Comparison of ENCODE assay signal across 9 mouse cellular contexts in the genomic region with DNA sequence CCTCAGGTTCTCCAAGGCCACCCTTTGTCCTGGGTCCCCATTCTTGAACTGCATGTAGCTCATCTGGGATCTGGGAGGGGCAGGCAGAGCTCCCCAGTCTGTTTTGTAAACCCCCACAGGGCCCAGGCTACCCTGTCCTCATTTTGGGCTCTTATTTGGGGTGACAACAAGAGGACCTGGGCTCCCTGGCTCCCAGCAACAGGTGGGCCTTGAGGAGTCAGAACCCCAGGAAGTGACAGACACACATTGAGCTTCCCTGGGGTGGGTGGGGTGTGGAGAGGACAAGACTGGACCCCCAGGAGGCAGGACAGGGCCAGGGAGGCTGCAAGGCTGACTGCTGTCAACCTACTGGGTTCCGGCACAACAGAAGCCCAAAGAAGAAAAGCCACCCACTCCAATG. TPM values are rescaled to one million over a fixed set of nuclear protein-coding genes. Genes with fewer than 3 reads are reported as not detected.
A peak's percentile ranks its signal among the peaks of the same experiment; 100 is the strongest.
DNase-seq lines count a peak whose midpoint lies in the region; ATAC-seq and TF ChIP-seq lines count a peak whose summit lies in the region.
"Had no signal": no experiment of that assay in that cellular context is flagged by ENCODE, and none has a peak within 500 bp of the region (broad histone marks: within the 10 kb centered on the region; RNA-seq: fewer than 3 reads in every experiment).

No protein-coding gene starts in this region.

- no peaks in the 10 kb centered on the region for H3K9me3 ChIP-seq in heart, embryonic 16.5 days (replicated peaks; ENCODE audit: control insufficient read depth, low read length)
- no peaks in the 10 kb centered on the region for H3K9me3 ChIP-seq in hindbrain, embryonic 12.5 days (replicated peaks)
- H3K9me3 ChIP-seq in midbrain, embryonic 12.5 days, result no peaks in the 10 kb centered on the region

- TF ChIP-seq POLR2A in bone marrow, adult 2 months (IDR thresholded peaks at IDR 0.05; ENCODE audit: borderline replicate concordance, control insufficient read depth, low read depth, low read length), result no peak

- H3K4me2 ChIP-seq in heart, embryonic 16.5 days (ENCODE audit: low read depth, low read length), result peak overlapping the region; percentile 96
- H3K4me2 ChIP-seq in hindbrain, embryonic 12.5 days (replicated peaks), result peak overlapping the region; percentile 98
- H3K4me2 ChIP-seq in midbrain, embryonic 12.5 days (replicated peaks), result peak overlapping the region; percentile 98

- H3K27ac ChIP-seq in heart, embryonic 16.5 days (ENCODE audit: low read length), result no peak overlapping the region
- no peak overlapping the region for H3K27ac ChIP-seq in bone marrow, adult 2 months (ENCODE audit: control insufficient read depth, insufficient read depth, low read depth, low read length, poor library complexity)
- H3K27ac ChIP-seq in hindbrain, embryonic 12.5 days, result no peak overlapping the region
- no peak overlapping the region for H3K27ac ChIP-seq in midbrain, embryonic 12.5 days (replicated peaks)

- 68% methylated on average over 1 of the region's 1 CpGs for WGBS in heart, embryonic 16.5 days
- 86% methylated on average over 1 of the region's 1 CpGs for WGBS in bone marrow, adult 2 months
- WGBS in hindbrain, embryonic 12.5 days, result 50% methylated on average over 1 of the region's 1 CpGs
- WGBS in midbrain, embryonic 12.5 days, result 70% methylated on average over 1 of the region's 1 CpGs

- peak overlapping the region; percentile 68 for H3K4me3 ChIP-seq in heart, embryonic 16.5 days (ENCODE audit: low read length)
- H3K4me3 ChIP-seq in bone marrow, adult 2 months (replicated peaks; ENCODE audit: control insufficient read depth, low read depth, low read length), result peak overlapping the region; percentile 96
- H3K4me3 ChIP-seq in hindbrain, embryonic 12.5 days, result peak overlapping the region; percentile 94
- H3K4me3 ChIP-seq in midbrain, embryonic 12.5 days, result peak overlapping the region; percentile 94

- DNase-seq in heart, adult 18-20 months, result no peak
- DNase-seq in right cerebral cortex, adult 18-20 months, result no peak
- DNase-seq in gastrocnemius, postnatal 25 days, result no peak
- DNase-seq in urinary bladder, postnatal 25 days (ENCODE audit: low spot score), result no peak
- DNase-seq: gastrocnemius, postnatal 14 days had no signal

- TF ChIP-seq CTCF in bone marrow, adult 2 months (IDR thresholded peaks at IDR 0.05; ENCODE audit: control insufficient read depth, insufficient read depth, low read length), result no peak

- H3K4me1 ChIP-seq in heart, embryonic 16.5 days (ENCODE audit: control insufficient read depth, insufficient read depth, low read length), result peaks cover 36% of the 10 kb centered on the region
- H3K4me1 ChIP-seq in bone marrow, adult 2 months (ENCODE audit: control insufficient read depth, insufficient read depth, low read length), result peaks cover 2% of the 10 kb centered on the region
- peaks cover 38% of the 10 kb centered on the region for H3K4me1 ChIP-seq in hindbrain, embryonic 12.5 days
- peaks cover 32% of the 10 kb centered on the region for H3K4me1 ChIP-seq in midbrain, embryonic 12.5 days

- H3K27me3 ChIP-seq in heart, embryonic 16.5 days (ENCODE audit: control insufficient read depth, insufficient read depth, low read length), result no peaks in the 10 kb centered on the region
- H3K27me3 ChIP-seq in hindbrain, embryonic 12.5 days, result no peaks in the 10 kb centered on the region
- no peaks in the 10 kb centered on the region for H3K27me3 ChIP-seq in midbrain, embryonic 12.5 days

- no peak for ATAC-seq in heart, embryonic 16.5 days (replicated peaks; ENCODE audit: extremely low read depth, insufficient read depth, low FRiP score)
- ATAC-seq in hindbrain, embryonic 12.5 days (ENCODE audit: low FRiP score), result no peak
- ATAC-seq in midbrain, embryonic 12.5 days (ENCODE audit: low FRiP score, low read depth), result no peak

- H3K36me3 ChIP-seq in heart, embryonic 16.5 days (ENCODE audit: control insufficient read depth, insufficient read depth), result no peaks in the 10 kb centered on the region
- peaks cover 11% of the 10 kb centered on the region; the same call in 1 of the 2 replicates for H3K36me3 ChIP-seq in hindbrain, embryonic 12.5 days
- peaks cover 5% of the 10 kb centered on the region; the same call in 1 of the 2 replicates for H3K36me3 ChIP-seq in midbrain, embryonic 12.5 days

- H3K9ac ChIP-seq in heart, embryonic 16.5 days (ENCODE audit: low read length), result peak overlapping the region; percentile 94
- peak overlapping the region; percentile 96 for H3K9ac ChIP-seq in hindbrain, embryonic 12.5 days
- peak overlapping the region; percentile 93 for H3K9ac ChIP-seq in midbrain, embryonic 12.5 days (replicated peaks)

RNA-seq across cellular contexts. Expression of gene Gna11, which starts 1.4 kb away (rescaled TPM):
- polyA plus RNA-seq in heart, embryonic 16.5 days (2015; fragmentation: Nextera tagmentation; extraction: Ambion mirVana), result 57.4 and 59.7 TPM in 2 replicates
- total RNA-seq in heart, adult 18-20 months (2021), result 10 to 100 TPM; 47.8 to 49.8 TPM
- polyA plus RNA-seq in bone marrow, adult 2 months (2011; ENCODE audit: insufficient read depth, insufficient read length, low replicate concordance, missing spikeins), result 12.3 and 23.8 TPM in 2 replicates
- 75.2 and 76.3 TPM in 2 replicates for polyA plus RNA-seq in hindbrain, embryonic 12.5 days (2016; fragmentation: Nextera tagmentation; extraction: Ambion mirVana)
- polyA plus RNA-seq in midbrain, embryonic 12.5 days (2016; fragmentation: Nextera tagmentation; extraction: Ambion mirVana), result 70.9 and 72.6 TPM in 2 replicates
- total RNA-seq in gastrocnemius, postnatal 25 days (2021), result 10 to 100 TPM; 24.8 to 25.9 TPM

RNA-seq across cellular contexts. Expression of gene Aes, which starts 15.7 kb away (rescaled TPM):
- polyA plus RNA-seq in heart, embryonic 16.5 days (2015; fragmentation: Nextera tagmentation; extraction: Ambion mirVana), result 529 and 769 TPM in 2 replicates
- total RNA-seq in heart, adult 18-20 months (2021), result 1,000 to 10,000 TPM; 1,011 to 1,083 TPM
- 183 and 306 TPM in 2 replicates for polyA plus RNA-seq in bone marrow, adult 2 months (2011; ENCODE audit: insufficient read depth, insufficient read length, low replicate concordance, missing spikeins)
- 476 and 504 TPM in 2 replicates for polyA plus RNA-seq in hindbrain, embryonic 12.5 days (2016; fragmentation: Nextera tagmentation; extraction: Ambion mirVana)
- 524 and 532 TPM in 2 replicates for polyA plus RNA-seq in midbrain, embryonic 12.5 days (2016; fragmentation: Nextera tagmentation; extraction: Ambion mirVana)
- 100 to 1,000 TPM; 845 to 891 TPM for total RNA-seq in gastrocnemius, postnatal 25 days (2021)

RNA-seq across cellular contexts. Expression of gene Gna15, which starts 19.6 kb away (rescaled TPM):
- polyA plus RNA-seq in heart, embryonic 16.5 days (2015; fragmentation: Nextera tagmentation; extraction: Ambion mirVana), result 1.1 and 1.3 TPM in 2 replicates
- 1 to 10 TPM; 1.4 to 1.5 TPM for total RNA-seq in heart, adult 18-20 months (2021)
- 5.4 and 9.4 TPM in 2 replicates for polyA plus RNA-seq in bone marrow, adult 2 months (2011; ENCODE audit: insufficient read depth, insufficient read length, low replicate concordance, missing spikeins)
- 0.75 and 0.82 TPM in 2 replicates for polyA plus RNA-seq in hindbrain, embryonic 12.5 days (2016; fragmentation: Nextera tagmentation; extraction: Ambion mirVana)
- polyA plus RNA-seq in midbrain, embryonic 12.5 days (2016; fragmentation: Nextera tagmentation; extraction: Ambion mirVana), result 0.58 and 1.0 TPM in 2 replicates
- under 1 TPM; 0.36 to 0.62 TPM for total RNA-seq in gastrocnemius, postnatal 25 days (2021)

RNA-seq across cellular contexts. Expression of gene Tle2, which starts 30.7 kb away (rescaled TPM):
- polyA plus RNA-seq in heart, embryonic 16.5 days (2015; fragmentation: Nextera tagmentation; extraction: Ambion mirVana), result 19.5 and 24.5 TPM in 2 replicates
- total RNA-seq in heart, adult 18-20 months (2021), result 1 to 10 TPM; 4.7 to 7.1 TPM
- polyA plus RNA-seq in bone marrow, adult 2 months (2011; ENCODE audit: insufficient read depth, insufficient read length, low replicate concordance, missing spikeins), result 18.5 and 41.7 TPM in 2 replicates
- polyA plus RNA-seq in hindbrain, embryonic 12.5 days (2016; fragmentation: Nextera tagmentation; extraction: Ambion mirVana), result 30.6 and 32.1 TPM in 2 replicates
- polyA plus RNA-seq in midbrain, embryonic 12.5 days (2016; fragmentation: Nextera tagmentation; extraction: Ambion mirVana), result 17.8 and 17.9 TPM in 2 replicates
- 1 to 10 TPM; 5.3 to 6.2 TPM for total RNA-seq in gastrocnemius, postnatal 25 days (2021)

RNA-seq across cellular contexts. Expression of gene S1pr4, which starts 43.7 kb away (rescaled TPM):
- 1.5 and 2.1 TPM in 2 replicates for polyA plus RNA-seq in heart, embryonic 16.5 days (2015; fragmentation: Nextera tagmentation; extraction: Ambion mirVana)
- total RNA-seq in heart, adult 18-20 months (2021), result 1 to 10 TPM; 1.2 to 2.8 TPM
- 7.6 and 15.8 TPM in 2 replicates for polyA plus RNA-seq in bone marrow, adult 2 months (2011; ENCODE audit: insufficient read depth, insufficient read length, low replicate concordance, missing spikeins)
- 0.52 and 0.65 TPM in 2 replicates for polyA plus RNA-seq in hindbrain, embryonic 12.5 days (2016; fragmentation: Nextera tagmentation; extraction: Ambion mirVana)
- 0.41 and 0.77 TPM in 2 replicates for polyA plus RNA-seq in midbrain, embryonic 12.5 days (2016; fragmentation: Nextera tagmentation; extraction: Ambion mirVana)
- under 1 TPM; 0.99 to 1.00 TPM for total RNA-seq in gastrocnemius, postnatal 25 days (2021)
